Mouse (Mus musculus): Measurements from ENCODE around the gene Gm28372. TPM values are rescaled to one million over a fixed set of nuclear protein-coding genes. Genes with fewer than 3 reads are reported as not detected.

Gm28372 gene
- polyA plus RNA-seq, 1 experiment from 2014 or later: not detected

DNA sequence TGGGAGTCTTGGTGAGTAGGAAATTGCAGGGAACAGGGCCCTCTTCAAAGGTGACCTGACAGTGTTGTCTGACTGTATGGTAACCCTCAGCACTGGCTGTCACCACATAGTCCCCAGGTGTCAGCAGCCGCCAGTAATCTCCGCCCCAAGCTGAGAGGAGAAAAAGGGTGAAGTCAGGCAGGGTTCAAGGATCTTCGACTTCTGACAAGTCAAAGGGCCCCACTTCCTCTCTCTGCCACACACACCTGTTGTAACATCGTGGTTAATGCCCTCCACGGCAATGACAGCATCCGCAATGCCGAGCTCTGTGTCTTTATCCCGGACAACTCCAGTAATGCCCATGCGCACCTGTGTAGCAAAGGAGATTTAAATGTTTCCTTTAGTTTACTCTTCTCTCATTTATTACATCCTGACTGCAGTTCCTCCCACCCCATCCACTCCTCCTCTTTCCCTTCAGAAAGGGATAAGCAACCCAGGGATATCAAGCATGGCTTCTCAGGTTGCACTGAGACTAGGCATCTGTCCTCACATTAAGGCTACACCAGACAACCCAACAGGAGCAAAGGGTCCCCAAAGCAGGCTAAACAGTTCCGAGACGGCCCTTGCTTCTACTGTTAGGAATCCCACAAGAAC lies 13.9 kb upstream of the Gm28372 start:
- ATAC-seq (replicated peaks; ENCODE audit: low FRiP score): 0 out of 2 replicates have a peak, but pooled peaks have one; percentile 38
- Histone ChIP-seq H3K9ac (no peak overlapping the region), H3K27me3 (no peaks in the 10 kb centered on the region)

DNA sequence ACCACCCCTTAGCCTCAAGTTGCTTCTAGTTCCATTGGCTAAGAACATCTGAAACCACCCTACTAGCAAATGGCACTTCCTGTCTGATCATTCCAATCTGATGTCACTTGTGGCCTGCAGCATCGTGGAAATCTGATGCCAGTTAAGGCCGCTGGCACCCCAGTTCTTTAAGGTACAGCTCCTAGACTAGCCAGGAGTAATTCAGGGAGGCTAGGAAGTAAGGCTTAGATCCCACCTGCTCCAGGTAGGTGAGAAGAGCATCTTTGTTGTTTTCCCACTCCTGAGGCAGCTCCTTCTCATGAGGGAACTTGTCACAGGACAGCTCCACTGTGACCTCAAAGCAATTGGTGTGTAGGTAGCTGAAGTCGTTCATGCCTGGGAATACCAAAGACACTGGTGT lies 12.2 kb upstream of the Gm28372 start:
- H3K9me3 ChIP-seq (replicated peaks): no peaks in the 10 kb centered on the region
- no peak overlapping the region for H3K9ac ChIP-seq
- 52% methylated on average over 3 of the region's 3 CpGs for WGBS
- H3K4me2 ChIP-seq: no peak overlapping the region
- H3K27ac ChIP-seq: no peak overlapping the region
- H3K27me3 ChIP-seq: no peaks in the 10 kb centered on the region
- H3K4me1 ChIP-seq: peaks cover 20% of the 10 kb centered on the region
- peaks cover 41% of the 10 kb centered on the region for H3K36me3 ChIP-seq
- no peak overlapping the region for H3K4me3 ChIP-seq (replicated peaks)
- no peak for ATAC-seq (replicated peaks; ENCODE audit: low FRiP score)

More for the DNA sequence above, 13.9 kb upstream of the Gm28372 start:
- no peak overlapping the region for H3K4me2 ChIP-seq
- H3K4me1 ChIP-seq: peaks cover 6% of the 10 kb centered on the region
- 58% methylated on average over 11 of the region's 11 CpGs for WGBS
- peaks cover 41% of the 10 kb centered on the region for H3K36me3 ChIP-seq
- H3K9me3 ChIP-seq (replicated peaks): no peaks in the 10 kb centered on the region
- H3K4me3 ChIP-seq (replicated peaks): no peak overlapping the region
- H3K27ac ChIP-seq: peak overlapping the region; percentile 30; the same call in 1 of the 2 replicates

DNA sequence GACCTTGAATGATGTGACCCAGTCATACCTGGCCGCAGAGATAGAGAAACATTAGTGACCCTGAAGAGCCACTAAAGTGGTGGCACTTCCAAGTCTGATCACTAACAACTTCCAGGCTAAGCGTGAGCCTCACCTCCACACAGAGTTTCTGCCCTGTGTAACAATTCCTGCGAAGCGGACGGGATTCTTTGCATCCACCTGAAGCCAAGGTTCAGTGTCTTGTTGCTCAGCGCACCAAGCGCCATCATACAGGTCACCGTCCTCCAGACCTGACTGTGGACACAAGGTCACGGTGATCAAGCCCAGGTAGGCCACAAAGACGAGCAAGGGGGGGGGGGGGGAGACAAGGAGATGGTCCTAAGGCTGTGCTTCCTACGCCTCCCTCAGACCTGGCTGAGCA lies 9.3 kb upstream of the Gm28372 start:
- H3K4me3 ChIP-seq (replicated peaks): no peak overlapping the region
- H3K9me3 ChIP-seq (replicated peaks): no peaks in the 10 kb centered on the region
- 88% methylated on average over 11 of the region's 11 CpGs for WGBS
- no peak overlapping the region for H3K9ac ChIP-seq
- no peak for ATAC-seq (replicated peaks; ENCODE audit: low FRiP score)
- H3K4me1 ChIP-seq: peaks cover 27% of the 10 kb centered on the region
- peaks cover 4% of the 10 kb centered on the region for H3K27me3 ChIP-seq
- H3K4me2 ChIP-seq: 0 out of 2 replicates have a peak overlapping the region, but pooled peaks have one; percentile 93
- H3K27ac ChIP-seq: no peak overlapping the region
- H3K36me3 ChIP-seq: peaks cover 37% of the 10 kb centered on the region

DNA sequence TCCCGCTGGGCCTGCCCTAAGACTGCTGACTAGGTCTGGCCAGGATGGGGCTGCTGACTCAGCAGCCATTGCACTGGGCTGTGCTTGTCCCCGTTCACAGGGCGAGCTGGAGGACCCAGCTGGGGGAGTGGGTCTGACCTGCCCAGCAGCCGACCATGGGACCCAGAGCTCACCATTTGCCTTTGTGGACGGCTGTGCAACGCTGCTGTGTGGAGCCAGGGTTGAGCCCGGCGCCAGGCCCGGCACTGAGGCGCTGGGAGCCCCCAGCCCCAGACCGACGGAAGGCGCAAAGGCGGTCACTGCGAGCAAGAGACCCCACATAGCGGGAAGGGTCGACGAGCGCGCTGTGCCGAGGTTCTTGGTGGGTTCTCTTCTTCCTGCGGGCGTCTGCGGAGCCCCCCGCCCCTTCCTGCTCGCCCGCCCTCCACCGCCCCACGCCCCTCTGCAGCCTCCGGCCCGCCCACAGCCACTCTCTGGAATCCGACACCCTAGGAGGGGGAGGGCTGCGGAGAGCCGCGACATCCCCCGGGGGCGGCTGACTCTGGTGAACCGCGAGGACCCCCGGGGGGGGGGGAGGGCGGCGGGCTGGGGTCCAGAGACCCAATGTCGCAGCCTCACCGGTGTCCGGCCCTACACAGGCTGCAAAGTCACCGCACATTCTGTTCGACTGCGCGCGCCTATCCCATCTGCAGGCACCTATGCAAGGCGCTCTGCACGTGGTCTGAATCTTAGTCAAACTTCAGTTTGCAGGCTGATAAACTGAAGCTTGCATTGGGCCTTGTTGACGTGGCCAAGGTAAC lies 7.7 kb upstream of the Gm28372 start, which contains the start of gene Cpxm1:
Gene Cpxm1 (minus strand): TSS at position 389 of the 800 bp plus-strand sequence.
- ATAC-seq (replicated peaks; ENCODE audit: low FRiP score): peak; percentile 90
- Histone ChIP-seq H3K4me3 (replicated peaks) (peak within 1 kb of the TSS; percentile 71), H3K4me1 (peaks cover 26% of the 10 kb centered on the region), H3K9ac (peak within 1 kb of the TSS; percentile 72), H3K9me3 (replicated peaks) (no peaks in the 10 kb centered on the region), H3K36me3 (peaks cover 29% of the 10 kb centered on the region), H3K4me2 (peak within 1 kb of the TSS; percentile 93), H3K27me3 (peaks cover 4% of the 10 kb centered on the region), H3K27ac (peak within 1 kb of the TSS; percentile 80)
- under 1% methylated on average over 50 of the region's 53 CpGs for WGBS

DNA sequence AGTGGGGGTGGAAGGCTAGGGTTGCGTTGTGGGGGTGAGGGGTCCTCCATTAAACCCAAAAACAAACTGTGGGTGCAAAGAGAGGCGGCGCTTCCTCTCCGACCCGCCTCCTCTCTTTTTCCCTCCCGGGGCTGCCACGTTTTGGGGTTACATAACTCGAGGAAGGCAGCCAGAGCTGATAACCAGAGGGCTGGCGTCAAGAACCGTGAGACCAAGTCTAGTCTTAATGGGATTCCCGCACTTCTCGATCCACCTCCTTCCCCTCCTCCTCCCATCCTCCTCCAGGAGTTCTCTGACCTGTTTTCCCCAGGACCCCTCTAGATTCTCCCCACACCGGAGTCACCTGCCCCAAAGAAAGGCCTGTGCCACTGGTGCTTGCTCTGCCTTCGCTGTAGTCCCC lies 6.9 kb upstream of the Gm28372 start:
- peak overlapping the region; percentile 72; the same call in 1 of the 2 replicates for H3K9ac ChIP-seq
- peak overlapping the region; percentile 93 for H3K4me2 ChIP-seq
- no peak overlapping the region for H3K27ac ChIP-seq

DNA sequence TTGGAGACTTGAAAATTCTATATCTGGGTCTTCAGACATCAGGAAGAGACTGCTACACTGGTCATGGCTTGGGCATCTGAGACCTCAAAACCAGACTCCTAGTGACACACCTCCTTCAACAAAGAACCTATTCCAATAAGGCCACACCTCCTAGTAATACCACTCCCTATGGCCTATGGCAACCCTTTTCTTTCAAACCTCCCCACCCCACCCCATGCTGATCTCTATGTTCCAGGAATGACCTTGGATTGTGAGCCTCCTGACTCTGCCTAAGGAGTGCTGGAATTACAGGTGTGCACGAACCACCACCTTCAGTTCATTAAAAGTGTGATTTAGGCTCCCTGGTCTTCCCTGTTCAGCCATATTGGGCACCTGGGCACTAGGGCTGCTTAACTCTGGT lies 5.0 kb upstream of the Gm28372 start:
- no peaks in the 10 kb centered on the region for H3K9me3 ChIP-seq (replicated peaks)
- no peak overlapping the region for H3K4me2 ChIP-seq
- H3K27me3 ChIP-seq: peaks cover 4% of the 10 kb centered on the region
- H3K4me1 ChIP-seq: peaks cover 26% of the 10 kb centered on the region
- no peak for ATAC-seq (replicated peaks; ENCODE audit: low FRiP score)
- no peak overlapping the region for H3K4me3 ChIP-seq (replicated peaks)
- peaks cover 7% of the 10 kb centered on the region for H3K36me3 ChIP-seq
- H3K27ac ChIP-seq: no peak overlapping the region
- WGBS: 78% methylated on average over 1 of the region's 1 CpGs
- H3K9ac ChIP-seq: no peak overlapping the region

More for the DNA sequence above, 6.9 kb upstream of the Gm28372 start:
- H3K4me3 ChIP-seq (replicated peaks): peak overlapping the region; percentile 71
- H3K36me3 ChIP-seq: peaks cover 22% of the 10 kb centered on the region
- H3K4me1 ChIP-seq: peaks cover 26% of the 10 kb centered on the region
- H3K27me3 ChIP-seq: peaks cover 4% of the 10 kb centered on the region
- ATAC-seq (replicated peaks; ENCODE audit: low FRiP score): no peak
- no peaks in the 10 kb centered on the region for H3K9me3 ChIP-seq (replicated peaks)
- 17% methylated on average over 14 of the region's 14 CpGs for WGBS

DNA sequence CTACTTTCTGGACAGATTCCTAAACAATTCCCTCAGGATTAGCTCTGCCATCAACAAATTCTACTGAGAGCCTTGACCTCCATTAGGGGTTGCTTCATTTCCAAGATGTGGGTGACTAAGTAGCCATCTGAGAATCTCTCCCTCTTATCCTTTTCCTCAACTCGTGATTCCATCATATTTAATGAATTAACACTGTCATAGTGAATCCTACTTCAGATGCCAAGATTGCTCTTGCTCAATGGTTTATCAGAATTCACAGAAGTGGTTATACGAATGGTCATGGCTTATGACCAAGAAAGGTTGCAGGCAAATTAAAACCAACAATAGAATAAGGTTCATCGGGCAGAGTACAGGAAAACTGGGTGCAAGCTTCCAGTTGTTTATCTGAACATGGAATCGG lies 3.1 kb upstream of the Gm28372 start:
- Histone ChIP-seq H3K4me2 (no peak overlapping the region), H3K27ac (no peak overlapping the region), H3K9me3 (replicated peaks) (no peaks in the 10 kb centered on the region), H3K9ac (no peak overlapping the region), H3K4me3 (replicated peaks) (no peak overlapping the region), H3K27me3 (peaks cover 4% of the 10 kb centered on the region), H3K4me1 (peaks cover 23% of the 10 kb centered on the region), H3K36me3 (no peaks in the 10 kb centered on the region)
- 81% methylated on average over 4 of the region's 4 CpGs for WGBS
- no peak for ATAC-seq (replicated peaks; ENCODE audit: low FRiP score)

DNA sequence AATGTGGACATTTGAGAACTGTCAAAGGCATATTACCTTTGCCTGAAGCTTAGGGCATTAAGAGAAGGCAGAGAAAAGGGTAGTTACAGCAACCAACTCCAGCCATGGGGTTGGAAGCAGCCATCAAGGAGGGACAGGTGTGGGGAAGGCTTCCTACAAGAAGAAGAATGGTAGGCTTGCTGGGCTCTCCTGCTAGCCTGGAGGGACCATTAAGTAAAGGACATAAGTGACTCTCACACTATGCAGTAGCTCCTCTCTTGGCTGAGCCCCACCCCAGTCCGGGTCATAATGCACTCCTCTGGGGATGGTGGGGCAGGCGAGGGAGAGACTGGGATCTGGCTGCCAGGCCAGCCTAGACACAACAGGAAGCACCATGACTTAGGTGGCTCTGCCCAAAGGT lies 1.1 kb downstream of the Gm28372 start, which contains the start of gene Tmem239:
Gene Tmem239 (plus strand): TSS at position 301 of the 400 bp plus-strand sequence.
- H3K27me3 ChIP-seq: no peaks in the 10 kb centered on the region
- H3K27ac ChIP-seq: no peak within 1 kb of the TSS
- H3K9me3 ChIP-seq (replicated peaks): no peaks in the 10 kb centered on the region
- no peak for ATAC-seq (replicated peaks; ENCODE audit: low FRiP score)
- WGBS: 78% methylated on average over 2 of the region's 2 CpGs
- H3K36me3 ChIP-seq: no peaks in the 10 kb centered on the region
- no peak within 1 kb of the TSS for H3K4me2 ChIP-seq
- H3K4me3 ChIP-seq (replicated peaks): no peak within 1 kb of the TSS
- H3K4me1 ChIP-seq: peaks cover 17% of the 10 kb centered on the region
- no peak within 1 kb of the TSS for H3K9ac ChIP-seq

DNA sequence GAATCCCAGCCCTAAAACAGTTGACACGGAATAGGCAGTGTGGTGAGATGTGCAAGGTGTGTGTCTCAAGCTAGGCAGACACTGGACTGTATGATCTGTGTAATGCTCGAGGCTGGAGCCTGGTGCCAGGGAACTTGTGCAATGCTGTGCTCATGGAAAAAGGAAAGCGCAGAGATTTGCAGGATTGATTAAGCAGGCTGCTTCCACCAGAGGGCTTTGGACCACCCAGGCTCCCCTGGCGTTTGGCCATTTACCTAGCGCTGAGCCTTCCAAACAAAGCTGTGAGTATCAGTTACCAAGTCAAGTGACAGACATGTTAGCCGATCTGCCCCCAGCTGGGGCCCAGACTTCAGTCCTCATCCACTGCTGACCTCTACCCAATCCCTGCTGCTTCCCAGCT lies 3.2 kb downstream of the Gm28372 start:
- H3K4me3 ChIP-seq (replicated peaks): no peak overlapping the region
- no peaks in the 10 kb centered on the region for H3K27me3 ChIP-seq
- H3K4me1 ChIP-seq: peaks cover 22% of the 10 kb centered on the region
- H3K9ac ChIP-seq: no peak overlapping the region
- ATAC-seq (replicated peaks; ENCODE audit: low FRiP score): peak; percentile 61; the same call in 1 of the 2 replicates
- no peak overlapping the region for H3K4me2 ChIP-seq
- H3K36me3 ChIP-seq: no peaks in the 10 kb centered on the region
- WGBS: 5% methylated on average over 6 of the region's 6 CpGs
- no peaks in the 10 kb centered on the region for H3K9me3 ChIP-seq (replicated peaks)
- peak overlapping the region; percentile 1; the same call in 1 of the 2 replicates for H3K27ac ChIP-seq

DNA sequence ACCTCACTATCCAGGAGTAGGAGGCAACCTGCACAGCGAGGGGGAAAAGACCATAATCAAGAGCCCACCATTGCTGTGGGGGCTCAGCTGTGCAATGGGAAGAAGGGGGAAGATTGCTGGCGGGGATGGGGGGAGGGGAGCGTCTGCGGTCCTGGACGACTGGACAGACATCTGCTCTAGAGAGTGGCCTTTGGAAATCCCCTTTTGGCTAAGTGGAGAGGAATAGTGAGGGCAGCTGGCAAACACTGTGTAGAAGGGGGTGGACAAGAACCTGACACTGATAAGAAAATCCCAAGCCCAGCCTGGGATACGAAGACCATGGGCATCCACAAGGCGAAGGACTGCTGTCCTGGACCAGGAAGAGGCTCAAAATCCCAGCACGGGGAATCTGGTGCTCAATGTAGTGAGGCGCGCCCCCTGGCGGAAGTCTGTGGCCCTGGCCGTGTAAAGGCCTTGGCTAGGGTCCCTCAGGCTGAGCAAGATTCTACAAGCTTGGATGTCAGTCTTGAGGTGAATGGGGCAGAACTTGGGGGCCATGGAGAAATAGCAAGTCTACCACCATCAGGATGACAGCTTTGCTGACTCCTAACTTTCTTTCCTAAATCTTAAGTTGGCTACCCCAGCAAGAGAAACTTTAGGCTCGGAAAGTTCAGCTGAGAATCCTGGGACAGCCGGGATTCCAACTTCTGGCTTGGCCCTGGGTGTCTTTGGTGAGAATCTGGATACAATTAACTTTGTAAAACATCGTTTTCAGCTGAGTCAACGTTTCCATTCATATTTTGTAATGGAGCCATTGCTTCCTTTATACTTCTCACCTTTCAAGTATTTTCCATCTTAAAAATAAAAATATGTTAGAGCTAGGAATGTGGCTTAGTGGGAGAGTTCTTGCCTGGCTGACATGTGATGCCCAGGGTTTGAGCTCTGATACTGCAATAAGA lies 6.8 kb downstream of the Gm28372 start:
- whole genome bisulfite sequencing: 38% methylated on average over 16 of the region's 16 CpGs
- H3K9me3 ChIP-seq (replicated peaks): no peaks in the 10 kb centered on the region
- H3K27ac ChIP-seq: no peak overlapping the region
- H3K9ac ChIP-seq: no peak overlapping the region
- no peaks in the 10 kb centered on the region for H3K27me3 ChIP-seq
- H3K4me2 ChIP-seq: 0 out of 2 replicates have a peak overlapping the region, but pooled peaks have one; percentile 13
- H3K4me3 ChIP-seq (replicated peaks): no peak overlapping the region
- peak; percentile 76 for ATAC-seq (replicated peaks; ENCODE audit: low FRiP score)
- no peaks in the 10 kb centered on the region for H3K36me3 ChIP-seq
- peaks cover 15% of the 10 kb centered on the region for H3K4me1 ChIP-seq

DNA sequence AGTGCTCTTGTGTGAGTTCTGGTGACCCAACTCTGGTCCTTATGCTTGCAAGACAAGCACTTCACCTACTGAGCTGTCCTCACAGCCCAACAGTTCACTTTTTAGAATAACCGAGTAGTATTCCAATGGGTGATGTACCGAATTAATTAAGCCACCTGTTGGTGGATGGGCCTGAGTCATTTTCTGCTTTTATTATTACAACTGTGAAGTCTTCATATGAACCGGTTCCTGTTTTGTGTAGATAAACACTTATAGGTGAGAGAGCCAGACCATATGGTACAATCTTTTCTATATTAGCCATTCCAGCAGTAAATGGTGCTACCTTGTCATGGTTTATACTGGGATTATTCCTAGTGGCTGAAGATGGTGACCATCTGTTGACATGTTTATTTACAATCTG lies 7.7 kb downstream of the Gm28372 start:
- H3K9ac ChIP-seq: no peak overlapping the region
- no peaks in the 10 kb centered on the region for H3K36me3 ChIP-seq
- no peak overlapping the region for H3K27ac ChIP-seq
- ATAC-seq (replicated peaks; ENCODE audit: low FRiP score): no peak
- H3K4me2 ChIP-seq: no peak overlapping the region
- no peaks in the 10 kb centered on the region for H3K27me3 ChIP-seq
- no peak overlapping the region for H3K4me3 ChIP-seq (replicated peaks)
- peaks cover 14% of the 10 kb centered on the region for H3K4me1 ChIP-seq
- H3K9me3 ChIP-seq (replicated peaks): no peaks in the 10 kb centered on the region
- 80% methylated on average over 3 of the region's 3 CpGs for WGBS
